ENCODE assay signal across 20 mouse cellular contexts in the genomic region with DNA sequence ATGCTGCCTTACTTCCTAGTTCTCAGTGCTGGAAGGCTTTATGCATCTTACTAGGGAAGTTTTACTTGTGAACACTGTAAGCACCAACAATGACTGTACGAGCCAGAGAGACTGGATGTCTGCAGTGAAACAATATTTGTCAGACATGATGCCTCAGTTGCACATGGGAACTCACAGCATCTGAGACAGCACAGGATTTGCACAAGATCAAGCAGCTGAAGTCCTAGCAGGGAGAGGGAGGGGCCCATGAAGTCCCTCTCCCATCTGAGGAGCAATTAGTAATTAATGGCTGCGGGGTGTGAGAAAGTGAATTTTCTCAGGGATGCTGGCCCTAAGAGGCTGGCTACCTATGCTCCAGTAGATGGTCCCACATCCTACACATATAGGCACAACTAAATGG. TPM values are rescaled to one million over a fixed set of nuclear protein-coding genes. Genes with fewer than 3 reads are reported as not detected.
DNase-seq lines count a peak whose midpoint lies in the region; ATAC-seq and TF ChIP-seq lines count a peak whose summit lies in the region.
"Had no signal": no experiment of that assay in that cellular context is flagged by ENCODE, and none has a peak within 500 bp of the region (broad histone marks: within the 10 kb centered on the region; RNA-seq: fewer than 3 reads in every experiment).

No protein-coding gene starts in this region.

- ATAC-seq in heart, embryonic 13.5 days (ENCODE audit: extremely low read depth, insufficient number of reproducible peaks, low FRiP score, low TSS enrichment), result no peak
- ATAC-seq in heart, embryonic 12.5 days (ENCODE audit: insufficient number of reproducible peaks, low FRiP score), result no peak
- ATAC-seq in kidney, embryonic 16.5 days (ENCODE audit: low FRiP score, low TSS enrichment), result no peak
- no peak for ATAC-seq in kidney, embryonic 15.5 days (replicated peaks; ENCODE audit: low FRiP score)
- 0 out of 2 replicates have a peak, but pooled peaks have one; percentile 13 for ATAC-seq in forebrain, embryonic 14.5 days
- no peak for ATAC-seq in liver, postnatal 0 days
- ATAC-seq in megakaryocyte progenitor cell, adult 5-6 weeks (replicated peaks; ENCODE audit: poor library complexity), result no peak
- ATAC-seq: inflammation-experienced regulatory T-cells, adult 6 months had no signal

- TF ChIP-seq CTCF in liver, postnatal 0 days (IDR thresholded peaks at IDR 0.05; ENCODE audit: low read depth), result no peak

- H3K27ac ChIP-seq in heart, embryonic 13.5 days (replicated peaks), result peak overlapping the region; percentile 87; the same call in 1 of the 2 replicates
- H3K27ac ChIP-seq in heart, embryonic 12.5 days (ENCODE audit: poor library complexity, severe bottlenecking), result no peak overlapping the region
- peak overlapping the region; percentile 6; the same call in 1 of the 2 replicates for H3K27ac ChIP-seq in kidney, embryonic 16.5 days (ENCODE audit: low read length)
- no peak overlapping the region for H3K27ac ChIP-seq in kidney, embryonic 15.5 days
- peak overlapping the region; percentile 6; the same call in 1 of the 2 replicates for H3K27ac ChIP-seq in brown adipose tissue, adult 24 weeks (replicated peaks; ENCODE audit: low read depth, low read length)
- H3K27ac ChIP-seq in forebrain, embryonic 14.5 days (ENCODE audit: low read depth, low read length), result peak overlapping the region; percentile 80; the same call in 1 of the 2 replicates
- H3K27ac ChIP-seq in liver, postnatal 0 days (ENCODE audit: low read depth), result no peak overlapping the region
- H3K27ac ChIP-seq: macrophage; stomach, postnatal 0 days had no signal

- no peaks in the 10 kb centered on the region for H3K27me3 ChIP-seq in heart, embryonic 13.5 days (replicated peaks)
- H3K27me3 ChIP-seq in heart, embryonic 12.5 days (replicated peaks), result no peaks in the 10 kb centered on the region
- H3K27me3 ChIP-seq in kidney, embryonic 16.5 days (ENCODE audit: insufficient read depth, low read length), result no peaks in the 10 kb centered on the region
- H3K27me3 ChIP-seq in kidney, embryonic 15.5 days, result no peaks in the 10 kb centered on the region
- no peaks in the 10 kb centered on the region for H3K27me3 ChIP-seq in forebrain, embryonic 14.5 days (replicated peaks; ENCODE audit: control insufficient read depth, insufficient read depth, low read length)
- no peaks in the 10 kb centered on the region for H3K27me3 ChIP-seq in liver, postnatal 0 days (ENCODE audit: insufficient read depth, low read length)
- H3K27me3 ChIP-seq: embryonic facial prominence, embryonic 12.5 days; midbrain, embryonic 13.5 days had no signal

- no peaks in the 10 kb centered on the region for H3K9me3 ChIP-seq in heart, embryonic 13.5 days
- no peaks in the 10 kb centered on the region for H3K9me3 ChIP-seq in heart, embryonic 12.5 days (replicated peaks)
- H3K9me3 ChIP-seq in kidney, embryonic 16.5 days (ENCODE audit: low read length), result no peaks in the 10 kb centered on the region
- H3K9me3 ChIP-seq in kidney, embryonic 15.5 days (replicated peaks), result no peaks in the 10 kb centered on the region
- H3K9me3 ChIP-seq in forebrain, embryonic 14.5 days (replicated peaks; ENCODE audit: control insufficient read depth, low read length), result no peaks in the 10 kb centered on the region
- H3K9me3 ChIP-seq in liver, postnatal 0 days (ENCODE audit: low read length), result no peaks in the 10 kb centered on the region
- H3K9me3 ChIP-seq: embryonic facial prominence, embryonic 12.5 days; midbrain, embryonic 13.5 days had no signal

- 83% methylated on average over 2 of the region's 2 CpGs for WGBS in heart, embryonic 13.5 days
- 81% methylated on average over 2 of the region's 2 CpGs for WGBS in heart, embryonic 12.5 days
- WGBS in kidney, embryonic 16.5 days, result 85% methylated on average over 2 of the region's 2 CpGs
- 69% methylated on average over 2 of the region's 2 CpGs for WGBS in kidney, embryonic 15.5 days
- 21% methylated on average over 2 of the region's 2 CpGs for WGBS in forebrain, embryonic 14.5 days
- WGBS in liver, postnatal 0 days (ENCODE audit: insufficient replicate concordance), result 76% methylated on average over 2 of the region's 2 CpGs

- no peak overlapping the region for H3K4me2 ChIP-seq in heart, embryonic 13.5 days
- H3K4me2 ChIP-seq in heart, embryonic 12.5 days, result no peak overlapping the region
- H3K4me2 ChIP-seq in kidney, embryonic 16.5 days (replicated peaks; ENCODE audit: low read depth, low read length), result no peak overlapping the region
- H3K4me2 ChIP-seq in kidney, embryonic 15.5 days, result no peak overlapping the region
- H3K4me2 ChIP-seq in forebrain, embryonic 14.5 days (ENCODE audit: low read length), result no peak overlapping the region
- no peak overlapping the region for H3K4me2 ChIP-seq in liver, postnatal 0 days (ENCODE audit: low read depth, low read length)
- H3K4me2 ChIP-seq: embryonic facial prominence, embryonic 12.5 days had no signal

- no peak overlapping the region for H3K4me3 ChIP-seq in heart, embryonic 13.5 days
- no peak overlapping the region for H3K4me3 ChIP-seq in heart, embryonic 12.5 days
- no peak overlapping the region for H3K4me3 ChIP-seq in kidney, embryonic 16.5 days (ENCODE audit: low read length)
- no peak overlapping the region for H3K4me3 ChIP-seq in kidney, embryonic 15.5 days (replicated peaks)
- no peak overlapping the region for H3K4me3 ChIP-seq in brown adipose tissue, adult 24 weeks (ENCODE audit: insufficient read depth, low read depth, low read length)
- H3K4me3 ChIP-seq in forebrain, embryonic 14.5 days (ENCODE audit: low read depth, low read length), result no peak overlapping the region
- no peak overlapping the region for H3K4me3 ChIP-seq in liver, postnatal 0 days (ENCODE audit: low read depth, low read length)
- H3K4me3 ChIP-seq: embryonic facial prominence, embryonic 12.5 days; midbrain, embryonic 13.5 days had no signal

- TF ChIP-seq EP300 in liver, postnatal 0 days (IDR thresholded peaks at IDR 0.05; ENCODE audit: low read depth), result no peak

- no peak overlapping the region for H3K9ac ChIP-seq in heart, embryonic 13.5 days
- H3K9ac ChIP-seq in heart, embryonic 12.5 days, result no peak overlapping the region
- no peak overlapping the region for H3K9ac ChIP-seq in kidney, embryonic 16.5 days (replicated peaks; ENCODE audit: low read length)
- no peak overlapping the region for H3K9ac ChIP-seq in kidney, embryonic 15.5 days
- no peak overlapping the region for H3K9ac ChIP-seq in forebrain, embryonic 14.5 days (ENCODE audit: low read length)
- H3K9ac ChIP-seq in liver, postnatal 0 days (replicated peaks), result no peak overlapping the region
- H3K9ac ChIP-seq: embryonic facial prominence, embryonic 12.5 days; midbrain, embryonic 13.5 days had no signal

- H3K4me1 ChIP-seq in heart, embryonic 13.5 days, result peaks cover 35% of the 10 kb centered on the region
- peaks cover 31% of the 10 kb centered on the region for H3K4me1 ChIP-seq in heart, embryonic 12.5 days (replicated peaks)
- peaks cover 21% of the 10 kb centered on the region for H3K4me1 ChIP-seq in kidney, embryonic 16.5 days (ENCODE audit: insufficient read depth, low read length)
- peaks cover 22% of the 10 kb centered on the region for H3K4me1 ChIP-seq in kidney, embryonic 15.5 days
- H3K4me1 ChIP-seq in brown adipose tissue, adult 24 weeks (ENCODE audit: control insufficient read depth, insufficient read depth, insufficient read length, low read length), result peaks cover 6% of the 10 kb centered on the region; the same call in 1 of the 2 replicates
- H3K4me1 ChIP-seq in forebrain, embryonic 14.5 days (ENCODE audit: control insufficient read depth, insufficient read depth, low read length), result peaks cover 26% of the 10 kb centered on the region
- no peaks in the 10 kb centered on the region for H3K4me1 ChIP-seq in liver, postnatal 0 days (ENCODE audit: insufficient read depth)

- peak; percentile 23 for DNase-seq in forebrain, embryonic 14.5 days (ENCODE audit: low spot score)
- no peak for DNase-seq in liver, postnatal 0 days
- DNase-seq: adrenal gland, postnatal 10 days; cerebellum, adult 2 months; kidney, adult 8-10 months; kidney, postnatal 4 days; layer of hippocampus, postnatal 36 days; liver; lung, adult 18-20 months had no signal

- peaks cover 24% of the 10 kb centered on the region for H3K36me3 ChIP-seq in heart, embryonic 13.5 days
- H3K36me3 ChIP-seq in heart, embryonic 12.5 days, result peaks cover 18% of the 10 kb centered on the region
- H3K36me3 ChIP-seq in kidney, embryonic 16.5 days (ENCODE audit: insufficient read depth, low read length), result 0 out of 2 replicates have a peak, but pooled peaks cover 2% of the 10 kb centered on the region
- no peaks in the 10 kb centered on the region for H3K36me3 ChIP-seq in kidney, embryonic 15.5 days
- H3K36me3 ChIP-seq in forebrain, embryonic 14.5 days (ENCODE audit: control insufficient read depth, insufficient read depth, low read length), result peaks cover 5% of the 10 kb centered on the region
- peaks cover 12% of the 10 kb centered on the region for H3K36me3 ChIP-seq in liver, postnatal 0 days (replicated peaks; ENCODE audit: insufficient read depth, low read length)
- H3K36me3 ChIP-seq: embryonic facial prominence, embryonic 12.5 days had no signal

RNA-seq across cellular contexts. Expression of a gene that starts 36.3 kb away (rescaled TPM):
- 32.6 and 33.9 TPM in 2 replicates for polyA plus RNA-seq in heart, embryonic 13.5 days (2015; fragmentation: Nextera tagmentation; extraction: Ambion mirVana)
- polyA plus RNA-seq in heart, embryonic 12.5 days (2016; fragmentation: Nextera tagmentation; extraction: Ambion mirVana), result 51.5 and 51.7 TPM in 2 replicates
- polyA plus RNA-seq in kidney, embryonic 16.5 days (2015; fragmentation: Nextera tagmentation; extraction: Ambion mirVana), result 22.4 and 23.9 TPM in 2 replicates
- 23.2 and 24.4 TPM in 2 replicates for polyA plus RNA-seq in kidney, embryonic 15.5 days (2015; fragmentation: Nextera tagmentation; extraction: Ambion mirVana)
- 5.2 and 6.8 TPM in 2 replicates for polyA plus RNA-seq in brown adipose tissue, adult 24 weeks (2012; ENCODE audit: insufficient read depth, insufficient read length, missing spikeins)
- polyA plus RNA-seq in forebrain, embryonic 14.5 days (2014; fragmentation: Nextera tagmentation; extraction: Ambion mirVana), result 38.2 and 46.2 TPM in 2 replicates
- 33.4 and 34.5 TPM in 2 replicates for polyA plus RNA-seq in liver, postnatal 0 days (2015; fragmentation: Nextera tagmentation; extraction: Ambion mirVana)
- 14.0 and 16.8 TPM in 2 replicates for total RNA-seq in megakaryocyte progenitor cell, adult 5-6 weeks (2015)
- 12.3 and 19.0 TPM in 2 replicates for total RNA-seq in megakaryocyte progenitor cell, adult 5-6 weeks (2017)

Comparison
In these comparisons a context has a peak if more than half of its experiments do, and no peak if none do; other contexts are left out.
1. H3K27ac ChIP-seq: peak in heart, embryonic 13.5 days (single experiment), kidney, embryonic 16.5 days (single experiment), brown adipose tissue, adult 24 weeks (single experiment) and forebrain, embryonic 14.5 days (single experiment); none in heart, embryonic 12.5 days (single experiment), kidney, embryonic 15.5 days (single experiment) and liver, postnatal 0 days (single experiment).